Mouse (Mus musculus) CH12.LX (cell line): ENCODE results near the gene Scg2. TPM values are rescaled to one million over a fixed set of nuclear protein-coding genes. Genes with fewer than 3 reads are reported as not detected.

Experiments used
- DNase-seq: peaks from one replicate; pipeline ENCODE4 v3.0.0-alpha.2; 2013; ENCODE audit errors: extremely low read depth
- H3K27ac ChIP-seq: 2 replicates; pipeline ENCODE4 v1.5.1; 2012; ENCODE audit warnings: low read depth, mild to moderate bottlenecking, control low read depth, moderate library complexity; ENCODE audit not compliant: insufficient read depth
- H3K27me3 ChIP-seq: replicated peaks from 2 replicates; pipeline ENCODE3; 2012; ENCODE audit warnings: inconsistent platforms
- H3K36me3 ChIP-seq, 2 experiments: replicated peaks in 1 of 2; 2 replicates each; pipeline versions ENCODE3 to v1.6.1; 2012; ENCODE audit warnings: inconsistent platforms in 1 of 2, low read length in 1 of 2, mild to moderate bottlenecking in 1 of 2, mixed read lengths in 1 of 2, moderate library complexity in 1 of 2; ENCODE audit not compliant: control insufficient read depth in 1 of 2, insufficient read depth in 1 of 2
- H3K4me1 ChIP-seq, 2 experiments: 2 replicates each; pipeline ENCODE4 v1.6.1; 2012; ENCODE audit warnings: inconsistent platforms in 1 of 2, moderate library complexity in 1 of 2; ENCODE audit not compliant: insufficient read depth in 2 of 2, control insufficient read depth in 1 of 2
- H3K4me2 ChIP-seq: 2 replicates; pipeline ENCODE4 v1.6.1; 2012; ENCODE audit warnings: low read depth, mild to moderate bottlenecking, control low read depth; ENCODE audit not compliant: poor library complexity, insufficient read depth, severe bottlenecking
- H3K4me3 ChIP-seq, 3 experiments: fragments of 150-350 bp in 1 of 3; sonication (generic) in 1 of 3; replicated peaks in 1 of 3; 2 replicates each; pipeline versions ENCODE3 to v1.5.1; 2011 to 2012; ENCODE audit warnings: low read depth in 2 of 3, low read length in 2 of 3, mild to moderate bottlenecking in 2 of 3, moderate library complexity in 2 of 3, control low read depth in 1 of 3, improper control_type of control experiment in 1 of 3, inconsistent platforms in 1 of 3, mixed read lengths in 1 of 3; ENCODE audit not compliant: poor library complexity in 1 of 3
- H3K79me2 ChIP-seq: replicated peaks from 2 replicates; pipeline ENCODE4 v1.6.1; 2012; ENCODE audit warnings: mild to moderate bottlenecking, moderate library complexity; ENCODE audit not compliant: control insufficient read depth, poor library complexity, insufficient read depth, severe bottlenecking; ENCODE audit errors: extremely low read depth
- H3K9ac ChIP-seq: 2 replicates; pipeline ENCODE4 v1.6.1; 2012; ENCODE audit warnings: low read depth, mild to moderate bottlenecking, control low read depth, moderate library complexity; ENCODE audit not compliant: insufficient read depth
- H3K9me3 ChIP-seq: replicated peaks from 2 replicates; pipeline ENCODE3; 2012; ENCODE audit warnings: low read length, inconsistent platforms, mixed read lengths
- BHLHE40 ChIP-seq: IDR thresholded peaks from 2 replicates; pipeline ENCODE4 v1.6.1; 2011; ENCODE audit warnings: mild to moderate bottlenecking, low read depth, low read length, improper control_type of control experiment
- CHD2 ChIP-seq: IDR thresholded peaks from 2 replicates; pipeline ENCODE4 v1.6.1; 2011; ENCODE audit warnings: low read length, improper control_type of control experiment
- GABPA ChIP-seq: IDR thresholded peaks from 2 replicates; pipeline ENCODE4 v1.6.1; 2012; ENCODE audit warnings: low read depth, low read length, improper control_type of control experiment, inconsistent platforms; ENCODE audit not compliant: insufficient replicate concordance
- IRF4 ChIP-seq: IDR thresholded peaks from 2 replicates; pipeline ENCODE4 v1.6.1; 2014; ENCODE audit warnings: low read depth, mild to moderate bottlenecking, inconsistent platforms, low read length, improper control_type of control experiment
- JUND ChIP-seq: conservative IDR thresholded peaks from 2 replicates; pipeline ENCODE4 v1.6.1; 2011; ENCODE audit warnings: low read depth, low read length, improper control_type of control experiment
- MAFK ChIP-seq: IDR thresholded peaks from 2 replicates; pipeline ENCODE4 v1.6.1; 2011; ENCODE audit warnings: low read length, improper control_type of control experiment; ENCODE audit not compliant: insufficient replicate concordance
- MAZ ChIP-seq: IDR thresholded peaks from 2 replicates; pipeline ENCODE4 v1.6.1; 2012; ENCODE audit warnings: low read depth, mild to moderate bottlenecking, inconsistent platforms, low read length, improper control_type of control experiment, moderate library complexity
- MEF2A ChIP-seq: IDR thresholded peaks from 2 replicates; pipeline ENCODE4 v1.6.1; 2014; ENCODE audit warnings: low read depth, mild to moderate bottlenecking, inconsistent platforms, low read length, improper control_type of control experiment, borderline replicate concordance
- MXI1 ChIP-seq: IDR thresholded peaks from 2 replicates; pipeline ENCODE4 v1.6.1; 2011; ENCODE audit warnings: mild to moderate bottlenecking, low read depth, low read length, improper control_type of control experiment
- NRF1 ChIP-seq: IDR thresholded peaks from 2 replicates; pipeline ENCODE4 v1.6.1; 2014; ENCODE audit warnings: low read depth, mild to moderate bottlenecking, inconsistent platforms, low read length, improper control_type of control experiment, moderate library complexity
- PAX5 ChIP-seq: IDR thresholded peaks from 2 replicates; pipeline ENCODE4 v1.6.1; 2012; ENCODE audit warnings: low read length, inconsistent platforms, mixed read lengths
- POLR2A ChIP-seq: IDR thresholded peaks from 2 replicates; pipeline ENCODE4 v1.6.1; 2011; ENCODE audit warnings: low read depth, mild to moderate bottlenecking, improper control_type of control experiment, low read length
- POLR2AphosphoS2 ChIP-seq: IDR thresholded peaks from 2 replicates; pipeline ENCODE4 v1.6.1; 2011; ENCODE audit warnings: low read depth, low read length, improper control_type of control experiment
- RAD21 ChIP-seq: IDR thresholded peaks from 2 replicates; pipeline ENCODE4 v1.6.1; 2011; ENCODE audit warnings: low read depth, mild to moderate bottlenecking, low read length, improper control_type of control experiment, moderate library complexity
- SIN3A ChIP-seq: IDR thresholded peaks from 2 replicates; pipeline ENCODE4 v1.6.1; 2012; ENCODE audit warnings: low read length, improper control_type of control experiment, inconsistent platforms
- TCF12 ChIP-seq: IDR thresholded peaks from 2 replicates; pipeline ENCODE4 v1.6.1; 2014; ENCODE audit warnings: low read depth, mild to moderate bottlenecking, inconsistent platforms, low read length, improper control_type of control experiment
- ZC3H11A ChIP-seq: IDR thresholded peaks from 2 replicates; pipeline ENCODE4 v1.6.1; 2012; ENCODE audit warnings: low read depth, mild to moderate bottlenecking, inconsistent platforms, low read length, improper control_type of control experiment
- ZKSCAN1 ChIP-seq: IDR thresholded peaks from 2 replicates; pipeline ENCODE4 v1.6.1; 2012; ENCODE audit warnings: low read depth, inconsistent platforms, low read length, improper control_type of control experiment, borderline replicate concordance
- ZMIZ1 ChIP-seq: IDR thresholded peaks from 2 replicates; pipeline ENCODE4 v1.6.1; 2012; ENCODE audit warnings: low read depth, mild to moderate bottlenecking, inconsistent platforms, low read length, improper control_type of control experiment
- dilution Hi-C: fragments of 300-500 bp; cut with MboI; formaldehyde crosslinking; loops from 2 replicates; pipeline ENCODE4 v1.14.3; 2020; ENCODE audit warnings: low sequenced_read_pairs; ENCODE audit not compliant: extremely low pct_unique_long_range_greater_than_20kb, extremely low pct_ligation_motif_present
- in situ Hi-C: fragments of 300-500 bp; cut with MboI; formaldehyde crosslinking; loops from 3 replicates; pipeline ENCODE4 v1.14.3; 2019; ENCODE audit warnings: low sequenced_read_pairs, low pct_ligation_motif_present, low pct_unique_long_range_greater_than_20kb, mixed read lengths
- polyA plus RNA-seq: library from polyadenylated mRNA; unstranded; fragments of >175 nt; gene quantifications from 2 replicates; pipeline ENCODE4 v1.2.1, GENCODE M21; 2012; ENCODE audit warnings: low read depth; ENCODE audit not compliant: insufficient read length
- total RNA-seq, 2 experiments: library from RNA; depleted of rRNA; stranded (reverse); fragments of 300-350 nt in 1 of 2; fragments of >200 nt in 1 of 2; gene quantifications; 2 replicates each; pipeline ENCODE4 v1.2.3; 2012 to 2014

Gene Scg2
- total and polyA plus RNA-seq, 3 experiments: not detected

DNA sequence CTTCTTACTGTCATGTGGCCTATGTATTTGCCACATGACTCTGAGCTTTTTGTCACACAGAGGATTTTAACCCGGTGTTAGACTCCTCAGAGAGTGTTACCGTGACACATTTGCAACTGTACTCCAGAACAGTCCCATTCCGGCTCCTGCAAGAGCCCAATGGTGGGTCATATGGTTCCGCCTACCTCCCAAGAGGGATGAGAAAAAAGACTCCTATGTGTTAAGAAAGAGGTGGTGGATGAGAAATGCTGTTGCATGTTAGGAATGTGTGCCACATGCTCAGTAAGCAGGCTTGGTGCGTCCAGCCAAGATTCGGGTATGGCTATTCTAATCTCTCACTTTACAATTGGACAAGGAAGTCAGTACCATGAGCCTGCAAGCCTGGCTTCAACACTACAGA lies 45.6 kb upstream of the Scg2 start:
- DNase-seq: no peak
- Histone ChIP-seq H3K9me3 (no peaks in the 10 kb centered on the region), H3K36me3 (no peaks in the 10 kb centered on the region), H3K4me2 (no peak overlapping the region), H3K9ac (no peak overlapping the region), H3K4me3 (no peak overlapping the region), H3K27ac (no peak overlapping the region), H3K4me1 (peaks cover 0 to 4% of the 10 kb centered on the region in 2 experiments; a peak in 1 of 4 replicates), H3K79me2 (no peaks in the 10 kb centered on the region), H3K27me3 (no peaks in the 10 kb centered on the region)
- no peak for TF ChIP-seq MEF2A
- no peak for TF ChIP-seq PAX5
- TF ChIP-seq ZMIZ1: no peak
- TF ChIP-seq NRF1: no peak
- no peak for TF ChIP-seq POLR2A
- no peak for TF ChIP-seq MAFK
- TF ChIP-seq JUND: no peak
- TF ChIP-seq MAZ: no peak
- no peak for TF ChIP-seq IRF4
- no peak for TF ChIP-seq ZKSCAN1
- TF ChIP-seq GABPA: no peak
- no peak for TF ChIP-seq TCF12
- TF ChIP-seq MXI1: no peak
- TF ChIP-seq BHLHE40: no peak
- no peak for TF ChIP-seq POLR2AphosphoS2
- TF ChIP-seq RAD21: no peak
- TF ChIP-seq ZC3H11A: no peak
- dilution Hi-C loops (no loop called here), in situ Hi-C loops (no loop called here)

GRCm38 (mm10) chr1:79470856-79471255 lies 30.9 kb upstream of the Scg2 start:
- Histone ChIP-seq H3K27me3 (no peaks in the 10 kb centered on the region), H3K27ac (no peak overlapping the region), H3K4me1 (no peaks in the 10 kb centered on the region), H3K9me3 (no peaks in the 10 kb centered on the region), H3K9ac (no peak overlapping the region), H3K4me2 (no peak overlapping the region), H3K36me3 (no peaks in the 10 kb centered on the region), H3K79me2 (no peaks in the 10 kb centered on the region), H3K4me3 (no peak overlapping the region)
- TF ChIP-seq CHD2: no peak
- no peak for TF ChIP-seq SIN3A
- TF ChIP-seq IRF4: no peak
- no peak for TF ChIP-seq TCF12
- TF ChIP-seq NRF1: no peak
- no peak for TF ChIP-seq MEF2A
- in situ Hi-C loops (no loop called here), dilution Hi-C loops (no loop called here)
- DNase-seq: no peak
